Mouse (Mus musculus): ENCODE data around the gene Gm10974.

Gm10974 gene

DNA sequence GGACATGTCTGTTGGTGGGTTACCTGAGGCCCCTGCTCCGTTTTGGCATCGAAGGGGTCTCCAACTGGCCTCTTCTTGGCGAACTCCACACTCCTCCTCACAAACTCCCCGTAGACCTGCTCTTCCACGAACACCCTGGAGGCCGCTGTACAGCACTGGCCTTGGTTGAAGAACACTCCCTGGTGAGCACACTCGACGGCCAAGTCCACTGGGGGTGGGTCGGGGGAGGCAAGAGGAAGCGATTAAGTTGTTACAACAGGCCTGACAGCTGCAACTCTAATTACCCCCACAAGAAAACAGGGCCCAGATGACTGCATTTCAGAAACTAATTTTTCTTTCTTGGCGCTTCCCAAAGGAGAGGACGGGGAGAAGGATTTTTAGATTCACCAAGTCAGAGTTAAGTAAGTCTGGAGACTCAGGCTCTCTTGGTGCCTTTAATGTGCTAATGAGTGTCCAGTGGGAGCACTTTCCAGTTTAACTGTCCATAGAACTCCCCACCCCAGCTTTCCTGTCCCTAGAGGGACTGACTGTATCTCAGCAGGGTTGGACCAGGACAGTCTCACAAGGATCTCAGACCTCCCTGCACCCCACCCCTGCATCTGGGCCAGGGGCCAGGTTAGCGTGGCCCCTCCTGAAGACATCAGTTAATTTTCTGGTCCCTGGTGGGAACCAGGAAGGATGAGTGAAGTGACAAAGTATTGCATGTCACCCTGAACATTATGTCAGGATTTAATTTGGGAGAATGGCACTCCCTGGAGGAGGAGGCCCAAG, 40.4 kb downstream of the Gm10974 start:
- DNase-seq (ENCODE audit: low spot score in 2 of 2), result no peak

DNA sequence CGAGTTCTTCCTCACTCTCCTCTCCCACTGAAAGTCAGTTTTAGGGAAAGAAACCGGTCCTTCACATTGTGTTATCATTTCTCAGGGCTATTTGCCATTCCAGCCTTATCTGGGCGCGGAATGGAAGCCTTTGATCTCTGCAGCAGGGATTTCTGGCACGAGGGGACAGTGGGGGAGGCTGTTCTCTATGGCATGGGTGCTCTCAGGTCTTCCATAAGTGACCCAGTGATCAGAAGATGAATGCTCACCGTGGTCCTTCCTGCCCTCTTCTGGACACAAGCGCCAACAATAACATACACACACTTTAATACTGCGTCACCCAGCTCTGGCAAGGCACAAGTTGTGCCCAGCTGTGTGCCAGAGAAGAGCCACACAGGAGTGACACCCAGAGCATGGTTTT, 41.3 kb downstream of the Gm10974 start:
- DNase-seq (ENCODE audit: low spot score in 2 of 2), result no peak

DNA sequence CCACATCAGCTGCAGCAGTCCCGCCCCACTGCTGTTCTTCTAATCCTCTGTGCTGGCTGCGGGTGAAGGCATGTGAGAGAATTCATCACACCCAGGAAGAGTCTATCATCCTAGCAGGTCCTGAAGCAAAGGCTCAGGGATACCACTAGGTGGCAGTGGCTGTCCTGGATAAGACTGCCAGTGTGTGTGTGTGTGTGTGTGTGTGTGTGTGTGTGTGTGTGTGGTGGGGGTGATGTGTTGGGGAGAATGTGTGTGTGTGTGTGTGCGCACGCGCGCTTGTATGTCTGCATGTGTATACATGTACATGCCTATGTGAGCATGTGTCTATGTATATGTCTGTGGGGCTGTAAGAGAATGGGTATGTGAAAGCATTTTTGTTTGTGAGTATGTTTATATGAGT, 43.7 kb downstream of the Gm10974 start:
- no peak for DNase-seq (ENCODE audit: low spot score in 2 of 2)

DNA sequence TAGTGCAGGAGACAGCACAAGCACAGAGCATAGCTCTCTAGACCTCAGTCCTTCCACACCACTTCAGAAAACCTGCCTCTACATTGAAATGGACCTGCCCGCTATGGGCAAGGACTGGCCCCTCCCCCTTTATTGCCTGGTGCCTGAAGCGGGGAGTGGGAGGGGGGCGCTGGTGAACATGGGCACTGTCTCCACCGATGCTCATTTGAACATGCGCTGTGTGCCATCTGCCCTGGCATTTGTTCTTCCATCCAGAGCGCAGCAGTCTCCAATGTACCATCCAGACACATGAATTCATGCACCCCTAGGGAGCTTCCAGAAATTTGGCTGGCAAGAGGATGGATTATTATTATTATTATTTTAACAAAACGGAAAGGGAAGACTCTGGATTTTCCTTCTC, 47.4 kb downstream of the Gm10974 start:
- DNase-seq (ENCODE audit: low spot score in 2 of 2), result no peak

DNA sequence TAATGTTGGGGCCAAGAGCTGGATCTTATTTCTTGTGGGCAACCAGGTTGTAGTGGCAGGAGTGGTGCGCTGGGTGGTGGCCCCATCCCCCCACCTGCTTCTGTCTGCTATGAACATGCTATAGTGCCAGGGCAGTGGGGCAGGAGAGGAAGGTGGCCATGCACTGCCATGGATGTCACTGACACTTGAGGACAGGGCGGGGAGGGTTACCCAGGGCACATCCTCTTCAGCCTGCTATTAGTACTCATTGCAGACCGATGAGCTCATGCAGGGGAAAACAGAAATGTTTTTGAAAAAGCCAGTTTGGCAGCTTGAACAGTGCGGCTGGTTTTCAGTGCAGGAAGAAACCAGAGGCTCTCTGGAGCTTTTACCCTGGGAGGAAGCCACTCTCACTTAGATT, 51.1 kb downstream of the Gm10974 start:
- DNase-seq (ENCODE audit: low spot score in 2 of 2), result no peak

DNA sequence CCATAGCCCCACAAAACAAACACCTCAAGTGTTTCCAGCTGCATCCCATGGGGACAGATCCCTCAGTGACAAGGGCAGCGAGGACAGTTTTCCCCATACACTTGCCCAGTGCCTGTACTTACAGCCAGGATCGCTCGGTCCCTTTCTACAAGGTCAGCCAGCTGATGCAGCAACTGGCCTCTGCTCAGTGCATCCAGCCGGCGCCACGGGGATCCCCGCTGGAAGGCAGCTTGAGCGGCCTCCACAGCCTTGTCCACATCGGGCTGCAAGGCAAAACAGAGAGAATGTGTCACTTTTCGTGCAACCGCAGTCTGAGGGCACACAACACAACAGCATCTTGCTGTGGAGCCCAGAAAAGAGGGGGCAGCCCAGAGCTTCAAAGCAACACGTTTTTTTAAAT, 53.3 kb downstream of the Gm10974 start:
- no peak for DNase-seq (ENCODE audit: low spot score in 2 of 2)

DNA sequence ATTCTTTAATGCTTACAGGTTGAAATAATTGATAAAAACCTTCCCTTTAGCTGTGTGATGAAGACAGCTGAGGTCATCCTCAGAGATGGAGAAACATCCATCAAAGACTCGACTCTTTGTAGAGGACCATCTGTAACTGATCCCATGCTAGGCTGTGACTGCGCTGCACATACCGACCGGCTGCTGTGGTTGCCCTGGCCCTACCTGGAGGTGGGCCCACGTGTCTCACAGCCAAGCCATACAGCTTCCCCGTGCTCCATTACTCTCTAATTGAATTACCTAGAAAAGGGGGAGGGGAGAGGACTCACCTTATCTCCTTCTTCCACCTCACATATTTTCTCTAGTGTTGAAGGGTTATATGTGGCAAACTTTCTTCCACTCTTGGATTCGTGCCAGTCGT, 56.2 kb downstream of the Gm10974 start:
- DNase-seq (ENCODE audit: low spot score in 2 of 2), result no peak

DNA sequence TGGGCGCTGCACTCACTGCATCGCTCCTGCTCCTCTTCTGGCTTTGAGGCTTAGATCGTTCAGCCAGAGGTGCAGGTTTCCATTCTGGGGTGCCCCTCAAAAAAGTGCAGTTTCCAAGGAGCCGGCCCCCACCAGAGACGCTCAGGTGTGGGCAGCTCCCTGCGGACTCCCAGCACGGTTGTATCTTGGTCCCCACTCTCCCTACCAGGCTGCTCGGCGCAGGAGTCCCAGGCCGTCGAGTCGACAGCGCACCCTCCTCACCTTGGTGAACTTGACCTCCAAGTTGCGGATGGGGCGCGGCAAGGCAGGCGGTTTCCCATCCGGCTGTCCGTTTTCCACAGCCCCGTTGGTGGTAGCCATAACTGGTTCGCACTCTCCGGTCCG, 61.3 kb downstream of the Gm10974 start:
- DNase-seq (ENCODE audit: low spot score in 2 of 2), result no peak

DNA sequence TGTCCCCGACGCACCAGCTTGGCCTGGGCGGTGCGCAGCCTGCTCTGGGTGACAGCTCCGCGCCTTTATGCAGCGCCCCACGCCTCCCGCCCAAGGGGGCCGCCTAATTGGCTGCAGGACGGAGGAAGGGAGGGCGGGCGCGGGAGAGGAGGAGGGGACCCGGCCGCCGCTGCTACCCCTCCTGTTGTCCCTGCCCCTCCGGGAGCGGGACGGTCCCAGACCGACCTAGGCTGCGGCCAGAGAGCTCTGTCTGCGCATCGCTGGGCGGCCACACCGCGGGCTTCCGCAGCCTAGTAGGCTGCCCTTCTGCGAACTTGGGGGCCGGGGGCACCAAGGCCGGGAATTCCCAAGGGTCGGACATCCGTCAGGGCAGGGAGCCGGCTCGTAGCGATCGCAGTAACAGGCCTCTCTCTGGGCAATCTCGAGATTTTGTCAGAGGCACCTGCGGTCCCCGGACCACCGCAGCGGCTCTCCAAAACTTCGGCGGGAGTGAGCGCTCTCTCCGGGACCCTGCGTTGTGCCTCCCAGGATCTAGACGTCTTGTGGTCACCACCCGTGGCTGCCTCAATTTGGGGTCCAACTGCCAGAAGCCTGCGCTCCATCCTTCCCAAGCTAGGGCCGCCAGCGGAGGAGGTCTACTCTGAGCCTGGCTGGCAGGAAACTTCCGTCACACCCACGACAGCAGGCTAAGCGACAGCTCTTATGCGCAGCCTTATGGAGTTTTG, 61.9 kb downstream of the Gm10974 start, which contains the start of gene Aldh1a3:
Gene Aldh1a3 (minus strand): TSS at position 81 of the 725 bp plus-strand sequence.
- no peak for DNase-seq (ENCODE audit: low spot score in 2 of 2)

DNA sequence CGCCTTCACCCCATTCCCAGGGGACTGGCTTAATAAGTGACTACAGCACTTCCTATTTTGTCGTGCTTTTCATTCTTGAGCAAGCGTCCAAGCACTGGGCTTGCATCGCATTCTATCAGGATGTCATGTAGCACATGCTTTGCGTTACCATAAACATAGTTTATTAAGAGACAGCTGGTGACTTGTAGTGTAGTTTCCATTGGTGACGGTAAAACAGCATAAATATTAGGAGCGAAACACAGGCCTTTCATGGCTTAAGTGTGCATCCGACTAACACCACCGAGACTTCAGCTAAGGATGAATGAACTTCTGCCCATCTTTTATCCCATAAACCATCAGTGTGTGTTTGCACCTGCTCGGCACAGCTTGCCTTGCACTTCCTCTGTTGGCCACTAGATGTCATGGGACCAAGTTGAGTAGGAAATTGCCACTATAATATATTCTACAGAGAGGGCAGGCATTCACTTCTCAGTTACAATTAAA, 68.8 kb downstream of the Gm10974 start:
- DNase-seq (ENCODE audit: low spot score in 2 of 2), result peak; percentile 24 to 40
